Mouse (Mus musculus): ENCODE measurements around the gene Nrn1l. TPM values are rescaled to one million over a fixed set of nuclear protein-coding genes. Genes with fewer than 3 reads are reported as not detected.
A peak's percentile ranks its signal among the peaks of the same experiment; 100 is the strongest.

Nrn1l gene
- polyA plus RNA-seq, 1 experiment, result 8.5 TPM

- H3K4me3 ChIP-seq (ENCODE audit: insufficient read depth, low read length), result peak within 1 kb of the TSS; percentile 91
Measured at GRCm38 (mm10) chr8:105938306-105938669, 44.9 kb downstream of the Nrn1l start, which contains the start of gene Psmb10. TSS of gene Psmb10 (minus strand) at chr8:105938444.

GRCm38 (mm10) chr8:105942026-105942425 lies 48.7 kb downstream of the Nrn1l start:
- H3K27ac ChIP-seq (ENCODE audit: insufficient read depth, low read length), result no peak overlapping the region
- H3K4me1 ChIP-seq (ENCODE audit: control insufficient read depth, insufficient read depth, low read length), result no peaks in the 10 kb centered on the region
- TF ChIP-seq CTCF (IDR thresholded peaks at IDR 0.05; ENCODE audit: extremely low read depth, insufficient read depth, low read length) (no peak), POLR2A (IDR thresholded peaks at IDR 0.05; ENCODE audit: extremely low read depth, insufficient read depth, low read length) (no peak)
- no peak overlapping the region for H3K4me3 ChIP-seq (ENCODE audit: insufficient read depth, low read length)

More at GRCm38 (mm10) chr8:105938306-105938669, 44.9 kb downstream of the Nrn1l start, which contains the start of gene Psmb10:
- no peak for TF ChIP-seq POLR2A (IDR thresholded peaks at IDR 0.05; ENCODE audit: extremely low read depth, insufficient read depth, low read length)
- TF ChIP-seq CTCF (IDR thresholded peaks at IDR 0.05; ENCODE audit: extremely low read depth, insufficient read depth, low read length), result no peak
- Histone ChIP-seq H3K27ac (ENCODE audit: insufficient read depth, low read length) (peak within 1 kb of the TSS; percentile 89), H3K4me1 (ENCODE audit: control insufficient read depth, insufficient read depth, low read length) (peaks cover 2% of the 10 kb centered on the region; the same call in 1 of the 2 replicates)

GRCm38 (mm10) chr8:105942542-105942941 lies 49.2 kb downstream of the Nrn1l start:
- Histone ChIP-seq H3K27ac (ENCODE audit: insufficient read depth, low read length) (no peak overlapping the region), H3K4me1 (ENCODE audit: control insufficient read depth, insufficient read depth, low read length) (no peaks in the 10 kb centered on the region), H3K4me3 (ENCODE audit: insufficient read depth, low read length) (no peak overlapping the region)
- TF ChIP-seq POLR2A (IDR thresholded peaks at IDR 0.05; ENCODE audit: extremely low read depth, insufficient read depth, low read length), result no peak
- TF ChIP-seq CTCF (IDR thresholded peaks at IDR 0.05; ENCODE audit: extremely low read depth, insufficient read depth, low read length), result no peak

- Histone ChIP-seq H3K4me3 (ENCODE audit: insufficient read depth, low read length) (no peak within 1 kb of the TSS), H3K27ac (ENCODE audit: insufficient read depth, low read length) (peak within 1 kb of the TSS; percentile 76), H3K4me1 (ENCODE audit: control insufficient read depth, insufficient read depth, low read length) (no peaks in the 10 kb centered on the region)
- TF ChIP-seq CTCF (IDR thresholded peaks at IDR 0.05; ENCODE audit: extremely low read depth, insufficient read depth, low read length), result no peak
- TF ChIP-seq POLR2A (IDR thresholded peaks at IDR 0.05; ENCODE audit: extremely low read depth, insufficient read depth, low read length), result peak; percentile 66; the same call in 1 of the 2 replicates
Measured at GRCm38 (mm10) chr8:105943321-105943739, 50.0 kb downstream of the Nrn1l start, which contains the start of gene Lcat. TSS of gene Lcat (minus strand) at chr8:105943382.

Other genes starting within 250 kb of the Nrn1l start
- 43.9 and 47.6 TPM in 2 replicates for gene Carmil2, start 207.3 kb upstream of the Nrn1l start, polyA plus RNA-seq (2012; rRNA removed)
- 49.4 and 52.3 TPM in 2 replicates for gene Acd, start 192.5 kb upstream of the Nrn1l start, polyA plus RNA-seq (2012; rRNA removed)
- gene Pard6a, start 192.4 kb upstream of the Nrn1l start, polyA plus RNA-seq (2012; rRNA removed), result 57.3 and 58.1 TPM in 2 replicates
- 0.38 and 0.52 TPM in 2 replicates for gene 4933405L10Rik, start 185.9 kb upstream of the Nrn1l start, polyA plus RNA-seq (2012; rRNA removed)
- 16.4 and 18.3 TPM in 2 replicates for gene Enkd1, start 185.4 kb upstream of the Nrn1l start, polyA plus RNA-seq (2012; rRNA removed)
- 15.6 and 17.8 TPM in 2 replicates for gene Gfod2, start 134.9 kb upstream of the Nrn1l start, polyA plus RNA-seq (2012; rRNA removed)
- gene Ranbp10, start 66.2 kb upstream of the Nrn1l start, polyA plus RNA-seq (2012; rRNA removed), result 24.6 and 25.7 TPM in 2 replicates
- 0.11 and 0.31 TPM in 2 replicates for gene Tsnaxip1, start 65.8 kb upstream of the Nrn1l start, polyA plus RNA-seq (2012; rRNA removed)
- 33.2 and 33.6 TPM in 2 replicates for gene Cenpt, start 40.3 kb upstream of the Nrn1l start, polyA plus RNA-seq (2012; rRNA removed)
- gene Thap11, start 38.4 kb upstream of the Nrn1l start, polyA plus RNA-seq (2012; rRNA removed), result 48.0 and 49.7 TPM in 2 replicates
- 85.1 and 86.1 TPM in 2 replicates for gene Nutf2, start 33.0 kb upstream of the Nrn1l start, polyA plus RNA-seq (2012; rRNA removed)
- 71.3 and 74.7 TPM in 2 replicates for gene Edc4, start 12.7 kb upstream of the Nrn1l start, polyA plus RNA-seq (2012; rRNA removed)
- 13.1 and 13.3 TPM in 2 replicates for gene Pskh1, start 6.9 kb downstream of the Nrn1l start, polyA plus RNA-seq (2012; rRNA removed)
- gene Ctrl, start 40.3 kb downstream of the Nrn1l start, polyA plus RNA-seq (2012; rRNA removed), result 3.4 and 3.6 TPM in 2 replicates
- 137 and 147 TPM in 2 replicates for gene Psmb10, start 44.9 kb downstream of the Nrn1l start, polyA plus RNA-seq (2012; rRNA removed)
- 54.4 and 55.7 TPM in 2 replicates for gene Lcat, start 49.8 kb downstream of the Nrn1l start, polyA plus RNA-seq (2012; rRNA removed)
- gene Slc12a4, start 72.5 kb downstream of the Nrn1l start, polyA plus RNA-seq (2012; rRNA removed), result 23.6 and 25.8 TPM in 2 replicates
- not detected in 2 replicates for gene Dpep3, start 85.9 kb downstream of the Nrn1l start, polyA plus RNA-seq (2012; rRNA removed)
- 25.1 and 27.4 TPM in 2 replicates for gene Dus2, start 97.8 kb downstream of the Nrn1l start, polyA plus RNA-seq (2012; rRNA removed)
- gene Dpep2nb, start 112.4 kb downstream of the Nrn1l start, polyA plus RNA-seq (2012; rRNA removed), result 0.08 TPM in 1 of 2 replicates, not detected in the other
- 11.6 and 11.9 TPM in 2 replicates for gene Ddx28, start 118.3 kb downstream of the Nrn1l start, polyA plus RNA-seq (2012; rRNA removed)
- gene Nfatc3, start 165.3 kb downstream of the Nrn1l start, polyA plus RNA-seq (2012; rRNA removed), result 7.8 and 8.1 TPM in 2 replicates
- gene Esrp2, start 243.4 kb downstream of the Nrn1l start, polyA plus RNA-seq (2012; rRNA removed), result 0.06 and 0.13 TPM in 2 replicates

Data from cortical plate, adult 2 months (tissue).